Mouse (Mus musculus): ENCODE results near the gene Setd7. TPM values are rescaled to one million over a fixed set of nuclear protein-coding genes. Genes with fewer than 3 reads are reported as not detected.

The Setd7 gene
- polyA plus RNA-seq, 1 experiment: 62.8 TPM

- H3K27me3 ChIP-seq (ENCODE audit: control insufficient read depth, insufficient read depth, low read length): no peaks in the 10 kb centered on the region
- WGBS: 70% methylated on average over 2 of the region's 2 CpGs
- peak overlapping the region; percentile 79 for H3K27ac ChIP-seq (ENCODE audit: control insufficient read depth, insufficient read depth, low read length)
- TF ChIP-seq POLR2A (IDR thresholded peaks at IDR 0.05; ENCODE audit: control insufficient read depth, extremely low read depth, insufficient read depth, low read length, poor library complexity) (no peak), CTCF (IDR thresholded peaks at IDR 0.05; ENCODE audit: borderline replicate concordance, control insufficient read depth, extremely low read depth, insufficient read depth, low read length, poor library complexity) (no peak)
- peaks cover 33% of the 10 kb centered on the region for H3K4me1 ChIP-seq (replicated peaks; ENCODE audit: control insufficient read depth, insufficient read depth, low read length)
- H3K36me3 ChIP-seq (ENCODE audit: control insufficient read depth, insufficient read depth, low read length): peaks cover 33% of the 10 kb centered on the region
- DNase-seq: no peak
- no peak overlapping the region for H3K4me3 ChIP-seq (ENCODE audit: control insufficient read depth, insufficient read depth, low read length)
Measured at GRCm38 (mm10) chr3:51552197-51552596, 8.5 kb downstream of the Setd7 start.

GRCm38 (mm10) chr3:51548987-51549579 is 11.6 kb downstream of the Setd7 start:
- no peak for DNase-seq
- Histone ChIP-seq H3K36me3 (ENCODE audit: control insufficient read depth, insufficient read depth, low read length) (peaks cover 48% of the 10 kb centered on the region), H3K27me3 (ENCODE audit: control insufficient read depth, insufficient read depth, low read length) (no peaks in the 10 kb centered on the region), H3K4me1 (replicated peaks; ENCODE audit: control insufficient read depth, insufficient read depth, low read length) (peaks cover 12% of the 10 kb centered on the region), H3K4me3 (ENCODE audit: control insufficient read depth, insufficient read depth, low read length) (no peak overlapping the region), H3K27ac (ENCODE audit: control insufficient read depth, insufficient read depth, low read length) (no peak overlapping the region)
- no peak for TF ChIP-seq CTCF (IDR thresholded peaks at IDR 0.05; ENCODE audit: borderline replicate concordance, control insufficient read depth, extremely low read depth, insufficient read depth, low read length, poor library complexity)
- no peak for TF ChIP-seq POLR2A (IDR thresholded peaks at IDR 0.05; ENCODE audit: control insufficient read depth, extremely low read depth, insufficient read depth, low read length, poor library complexity)
- 98% methylated on average over 17 of the region's 17 CpGs for WGBS

- TF ChIP-seq CTCF (IDR thresholded peaks at IDR 0.05; ENCODE audit: borderline replicate concordance, control insufficient read depth, extremely low read depth, insufficient read depth, low read length, poor library complexity) (no peak), POLR2A (IDR thresholded peaks at IDR 0.05; ENCODE audit: control insufficient read depth, extremely low read depth, insufficient read depth, low read length, poor library complexity) (no peak)
- DNase-seq: no peak
Measured at GRCm38 (mm10) chr3:51547577-51547976, 13.1 kb downstream of the Setd7 start.

GRCm38 (mm10) chr3:51544442-51545128 is 16.1 kb downstream of the Setd7 start:
- H3K36me3 ChIP-seq (ENCODE audit: control insufficient read depth, insufficient read depth, low read length): peaks cover 65% of the 10 kb centered on the region
- WGBS: 96% methylated on average over 19 of the region's 19 CpGs
- no peak for TF ChIP-seq CTCF (IDR thresholded peaks at IDR 0.05; ENCODE audit: borderline replicate concordance, control insufficient read depth, extremely low read depth, insufficient read depth, low read length, poor library complexity)
- no peak for TF ChIP-seq POLR2A (IDR thresholded peaks at IDR 0.05; ENCODE audit: control insufficient read depth, extremely low read depth, insufficient read depth, low read length, poor library complexity)

More at GRCm38 (mm10) chr3:51547577-51547976, 13.1 kb downstream of the Setd7 start:
- Histone ChIP-seq H3K27me3 (ENCODE audit: control insufficient read depth, insufficient read depth, low read length) (no peaks in the 10 kb centered on the region), H3K4me1 (replicated peaks; ENCODE audit: control insufficient read depth, insufficient read depth, low read length) (peaks cover 6% of the 10 kb centered on the region), H3K4me3 (ENCODE audit: control insufficient read depth, insufficient read depth, low read length) (no peak overlapping the region), H3K27ac (ENCODE audit: control insufficient read depth, insufficient read depth, low read length) (no peak overlapping the region), H3K36me3 (ENCODE audit: control insufficient read depth, insufficient read depth, low read length) (peaks cover 51% of the 10 kb centered on the region)
- 94% methylated on average over 6 of the region's 6 CpGs for WGBS

GRCm38 (mm10) chr3:51540659-51541058 is 20.0 kb downstream of the Setd7 start:
- no peaks in the 10 kb centered on the region for H3K4me1 ChIP-seq (replicated peaks; ENCODE audit: control insufficient read depth, insufficient read depth, low read length)
- peaks cover 65% of the 10 kb centered on the region for H3K36me3 ChIP-seq (ENCODE audit: control insufficient read depth, insufficient read depth, low read length)
- no peak for DNase-seq
- 98% methylated on average over 9 of the region's 9 CpGs for WGBS
- no peak for TF ChIP-seq POLR2A (IDR thresholded peaks at IDR 0.05; ENCODE audit: control insufficient read depth, extremely low read depth, insufficient read depth, low read length, poor library complexity)
- TF ChIP-seq CTCF (IDR thresholded peaks at IDR 0.05; ENCODE audit: borderline replicate concordance, control insufficient read depth, extremely low read depth, insufficient read depth, low read length, poor library complexity): no peak
- no peak overlapping the region for H3K4me3 ChIP-seq (ENCODE audit: control insufficient read depth, insufficient read depth, low read length)
- no peaks in the 10 kb centered on the region for H3K27me3 ChIP-seq (ENCODE audit: control insufficient read depth, insufficient read depth, low read length)
- H3K27ac ChIP-seq (ENCODE audit: control insufficient read depth, insufficient read depth, low read length): no peak overlapping the region

More at GRCm38 (mm10) chr3:51544442-51545128, 16.1 kb downstream of the Setd7 start:
- H3K27me3 ChIP-seq (ENCODE audit: control insufficient read depth, insufficient read depth, low read length): no peaks in the 10 kb centered on the region
- H3K27ac ChIP-seq (ENCODE audit: control insufficient read depth, insufficient read depth, low read length): no peak overlapping the region
- H3K4me3 ChIP-seq (ENCODE audit: control insufficient read depth, insufficient read depth, low read length): no peak overlapping the region
- no peaks in the 10 kb centered on the region for H3K4me1 ChIP-seq (replicated peaks; ENCODE audit: control insufficient read depth, insufficient read depth, low read length)
- DNase-seq: no peak

- Histone ChIP-seq H3K27me3 (ENCODE audit: control insufficient read depth, insufficient read depth, low read length) (no peaks in the 10 kb centered on the region), H3K4me1 (replicated peaks; ENCODE audit: control insufficient read depth, insufficient read depth, low read length) (no peaks in the 10 kb centered on the region), H3K4me3 (ENCODE audit: control insufficient read depth, insufficient read depth, low read length) (no peak overlapping the region), H3K27ac (ENCODE audit: control insufficient read depth, insufficient read depth, low read length) (no peak overlapping the region), H3K36me3 (ENCODE audit: control insufficient read depth, insufficient read depth, low read length) (peaks cover 68% of the 10 kb centered on the region)
- WGBS: 61% methylated on average over 15 of the region's 15 CpGs
- peak; percentile 87 for DNase-seq
- no peak for TF ChIP-seq POLR2A (IDR thresholded peaks at IDR 0.05; ENCODE audit: control insufficient read depth, extremely low read depth, insufficient read depth, low read length, poor library complexity)
- peak; percentile 53; the same call in 1 of the 2 replicates for TF ChIP-seq CTCF (IDR thresholded peaks at IDR 0.05; ENCODE audit: borderline replicate concordance, control insufficient read depth, extremely low read depth, insufficient read depth, low read length, poor library complexity)
Measured at GRCm38 (mm10) chr3:51539567-51540408, 20.9 kb downstream of the Setd7 start.

Data from thymus, adult 2 months (tissue).